Mouse (Mus musculus) ES-Bruce4 (cell line): Measurements from ENCODE around the gene Sapcd1. TPM values are rescaled to one million over a fixed set of nuclear protein-coding genes. Genes with fewer than 3 reads are reported as not detected.
"Not testable (repeated sequence)": the region's sequence is repeated elsewhere in the genome, so short reads cannot be mapped to it uniquely, and the experiment has no call there.

Experiments
- H3K27ac ChIP-seq: 2 replicates; pipeline ENCODE4 v1.5.1; 2012; ENCODE audit warnings: low read length, inconsistent platforms; ENCODE audit not compliant: insufficient read depth
- H3K27me3 ChIP-seq: 2 replicates; pipeline ENCODE4 v1.6.1; 2012; ENCODE audit warnings: mild to moderate bottlenecking, low read length, inconsistent platforms; ENCODE audit not compliant: control insufficient read depth, poor library complexity, insufficient read depth, severe bottlenecking
- H3K36me3 ChIP-seq: 2 replicates; pipeline ENCODE4 v1.6.1; 2012; ENCODE audit warnings: inconsistent platforms, mild to moderate bottlenecking, low read length, moderate library complexity; ENCODE audit not compliant: control insufficient read depth, poor library complexity, insufficient read depth, severe bottlenecking
- H3K4me1 ChIP-seq: one replicate; pipeline ENCODE4 v1.8.1; 2011; ENCODE audit warnings: low read length; ENCODE audit not compliant: control insufficient read depth, insufficient read depth
- H3K4me3 ChIP-seq: 2 replicates; pipeline ENCODE4 v1.5.1; 2011; ENCODE audit warnings: low read depth, mild to moderate bottlenecking, low read length
- H3K9ac ChIP-seq: 2 replicates; pipeline ENCODE4 v1.6.1; 2012; ENCODE audit warnings: low read depth, mild to moderate bottlenecking, inconsistent platforms; ENCODE audit not compliant: poor library complexity, severe bottlenecking
- H3K9me3 ChIP-seq: replicated peaks from 2 replicates; pipeline ENCODE4 v1.6.1; 2012; ENCODE audit warnings: mild to moderate bottlenecking, low read length, inconsistent platforms; ENCODE audit not compliant: control insufficient read depth, poor library complexity, insufficient read depth, severe bottlenecking
- CTCF ChIP-seq: IDR thresholded peaks from one replicate; pipeline ENCODE4 v1.8.1; 2011; ENCODE audit warnings: low read depth, low read length
- EP300 ChIP-seq: IDR thresholded peaks from 2 replicates; pipeline ENCODE4 v1.6.1; 2011; ENCODE audit warnings: low read depth, low read length; ENCODE audit not compliant: insufficient read depth
- POLR2A ChIP-seq: IDR thresholded peaks from one replicate; pipeline ENCODE4 v1.8.1; 2011; ENCODE audit warnings: low read length; ENCODE audit not compliant: insufficient read depth
- polyA plus RNA-seq: library from polyadenylated mRNA; stranded (reverse); fragments of >200 nt; gene quantifications from 2 replicates; pipeline ENCODE4 v1.2.4, GENCODE M21; 2011; ENCODE audit warnings: low read depth; ENCODE audit not compliant: missing spikeins, insufficient read depth, insufficient read length

Gene Sapcd1
- polyA plus RNA-seq, 1 experiment = 1.7 TPM

DNA sequence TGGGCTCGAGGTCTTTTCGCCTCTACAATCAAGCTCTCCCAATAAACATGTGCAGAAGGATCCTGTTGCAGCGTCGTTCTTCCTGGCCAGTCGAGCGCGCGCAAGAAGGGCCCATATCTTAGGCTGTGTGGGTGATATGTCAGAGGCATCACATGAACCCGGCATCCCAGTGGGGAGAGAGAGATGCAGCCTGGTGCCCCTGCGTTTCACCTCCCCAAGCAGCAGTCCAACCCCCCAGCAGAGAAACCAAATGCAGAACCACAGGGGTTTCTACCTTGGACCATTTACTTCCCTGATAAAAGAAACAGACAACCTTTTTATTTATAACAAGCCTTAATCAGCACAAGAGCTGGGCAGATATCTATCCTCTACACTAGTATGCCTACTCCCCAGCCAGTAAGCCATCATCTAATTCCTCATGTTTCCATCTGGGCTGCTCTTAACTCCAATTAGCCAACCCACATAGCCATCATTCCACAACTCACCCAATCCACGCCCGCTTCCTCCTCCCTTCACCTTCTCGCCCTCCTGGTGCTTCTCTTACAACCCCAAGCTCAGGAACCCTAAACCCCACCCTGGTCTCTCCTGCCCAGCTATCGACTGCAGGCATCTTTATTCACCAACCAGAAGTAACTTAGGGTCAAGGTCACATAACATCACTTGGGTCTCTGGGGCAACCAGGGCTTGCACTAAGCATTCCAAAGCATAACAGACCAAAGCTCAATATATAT, 31.2 kb downstream of the Sapcd1 start:
- Histone ChIP-seq H3K27ac (0 out of 2 replicates have a peak overlapping the region, but pooled peaks have one; percentile 10), H3K9me3 (no peaks in the 10 kb centered on the region), H3K4me1 (peaks cover 5% of the 10 kb centered on the region), H3K4me3 (no peak overlapping the region), H3K27me3 (no peaks in the 10 kb centered on the region), H3K9ac (no peak overlapping the region), H3K36me3 (peaks cover 5% of the 10 kb centered on the region)
- TF ChIP-seq CTCF (no peak), POLR2A (no peak), EP300 (no peak)

GRCm38 (mm10) chr17:34995927-34996326, 31.9 kb downstream of the Sapcd1 start:
- not testable (repeated sequence) for H3K9ac ChIP-seq, H3K36me3 ChIP-seq, H3K4me3 ChIP-seq

DNA sequence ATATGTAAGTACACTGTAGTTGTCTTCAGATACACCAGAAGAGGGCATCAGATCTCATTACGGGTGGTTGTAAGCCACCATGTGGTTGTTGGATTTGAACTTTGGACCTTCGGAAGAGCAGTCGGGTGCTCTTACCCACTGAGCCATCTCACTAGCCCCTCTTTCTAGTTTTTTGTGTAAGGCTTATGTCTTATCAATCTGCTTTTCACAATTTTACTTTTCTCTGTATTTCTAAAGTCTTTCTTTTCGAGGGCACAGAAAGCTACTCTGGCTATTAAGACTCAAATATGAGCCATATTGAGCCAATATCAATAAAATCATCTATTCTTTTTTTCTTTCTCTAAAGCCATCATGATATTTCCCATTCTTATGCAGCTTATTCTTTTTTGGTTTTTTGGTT, 32.6 kb downstream of the Sapcd1 start:
- H3K36me3 ChIP-seq, H3K9ac ChIP-seq, H3K27ac ChIP-seq, H3K4me3 ChIP-seq, H3K4me1 ChIP-seq, H3K27me3 ChIP-seq, H3K9me3 ChIP-seq: not testable (repeated sequence)

More at GRCm38 (mm10) chr17:34995927-34996326, 31.9 kb downstream of the Sapcd1 start:
- not testable (repeated sequence) for H3K27ac ChIP-seq, H3K27me3 ChIP-seq, H3K9me3 ChIP-seq, H3K4me1 ChIP-seq

- no peak overlapping the region for H3K4me3 ChIP-seq
- H3K9ac ChIP-seq = no peak overlapping the region
- peaks cover 8% of the 10 kb centered on the region for H3K36me3 ChIP-seq
- H3K27me3 ChIP-seq = no peaks in the 10 kb centered on the region
- TF ChIP-seq POLR2A (no peak), EP300 (no peak), CTCF (no peak)
- H3K27ac ChIP-seq = no peak overlapping the region; the same call in 1 of the 2 replicates
- H3K4me1 ChIP-seq = peaks cover 5% of the 10 kb centered on the region
- no peaks in the 10 kb centered on the region for H3K9me3 ChIP-seq
Observed at GRCm38 (mm10) chr17:34994751-34995150, 33.1 kb downstream of the Sapcd1 start.

- no peak overlapping the region for H3K27ac ChIP-seq
- peaks cover 32% of the 10 kb centered on the region for H3K36me3 ChIP-seq
- no peak overlapping the region for H3K9ac ChIP-seq
- no peak for TF ChIP-seq CTCF
- no peak for TF ChIP-seq EP300
- TF ChIP-seq POLR2A = no peak
- no peaks in the 10 kb centered on the region for H3K27me3 ChIP-seq
- no peak overlapping the region for H3K4me3 ChIP-seq
- no peaks in the 10 kb centered on the region for H3K4me1 ChIP-seq
- H3K9me3 ChIP-seq = no peaks in the 10 kb centered on the region
Observed at GRCm38 (mm10) chr17:34984218-34984617, 43.6 kb downstream of the Sapcd1 start.

GRCm38 (mm10) chr17:34982328-34982727, 45.5 kb downstream of the Sapcd1 start:
- TF ChIP-seq CTCF = no peak
- TF ChIP-seq POLR2A = no peak
- TF ChIP-seq EP300 = no peak
- H3K4me3 ChIP-seq = peak overlapping the region; percentile 99
- H3K9me3 ChIP-seq = no peaks in the 10 kb centered on the region
- peak overlapping the region; percentile 63 for H3K27ac ChIP-seq
- H3K27me3 ChIP-seq = no peaks in the 10 kb centered on the region
- H3K9ac ChIP-seq = peak overlapping the region; percentile 95
- H3K4me1 ChIP-seq = no peaks in the 10 kb centered on the region
- H3K36me3 ChIP-seq = peaks cover 24% of the 10 kb centered on the region
